Mouse (Mus musculus): Measurements from ENCODE around the gene Fhl1.

DNA sequence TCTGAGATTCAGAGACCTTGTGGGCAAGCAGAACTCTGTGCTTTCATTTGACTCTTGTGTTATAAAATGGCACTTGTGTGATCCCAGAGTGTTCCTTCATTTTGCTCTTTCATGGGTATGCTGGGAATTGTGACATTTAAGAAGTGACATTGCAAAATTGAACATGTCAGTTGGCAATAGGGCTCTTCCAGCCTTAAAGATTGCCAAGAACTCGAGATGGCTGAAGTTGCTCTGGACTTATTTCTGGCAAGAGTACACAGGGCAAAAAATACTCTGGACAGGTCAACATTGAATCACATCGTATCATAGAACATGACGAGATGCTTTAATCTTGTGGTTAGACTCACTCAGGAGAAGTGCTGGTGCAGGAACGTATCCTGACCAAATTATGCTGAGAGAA is 41.7 kb downstream of the Fhl1 start:
- TF ChIP-seq CTCF (IDR thresholded peaks at IDR 0.05; ENCODE audit: borderline replicate concordance, insufficient read depth, low read length) = no peak
- TF ChIP-seq POLR2A (IDR thresholded peaks at IDR 0.05; ENCODE audit: low read depth, low read length) = no peak

Data from embryonic fibroblast, embryonic 13.5 days (primary cell).